Mouse (Mus musculus): ENCODE data around the gene A730071L15Rik.

GRCm38 (mm10) chr11:6152864-6153263 is 47.0 kb upstream of the A730071L15Rik start:
- no peak for TF ChIP-seq FLI1 (IDR thresholded peaks at IDR 0.05; ENCODE audit: low read length)
- TF ChIP-seq GATA1 (IDR thresholded peaks at IDR 0.05; ENCODE audit: borderline replicate concordance, low read length), result no peak
